Mouse (Mus musculus) heart, embryonic 14.5 days (tissue): ENCODE measurements around the gene Adra2a. TPM values are rescaled to one million over a fixed set of nuclear protein-coding genes. Genes with fewer than 3 reads are reported as not detected.

ENCODE experiments used
- ATAC-seq: fragments of 200-750 bp; cut with Nextera tagmentation; 2 replicates; pipeline ENCODE4 v1.8.0; 2017; ENCODE audit warnings: low read depth, moderate TSS enrichment; ENCODE audit not compliant: insufficient number of reproducible peaks, insufficient read depth, low FRiP score
- H3K27ac ChIP-seq, 2 experiments: fragments of 200-500 bp in 1 of 2; fragments of 300-500 bp in 1 of 2; sonication (generic) in 1 of 2; replicated peaks in 1 of 2; 2 replicates each; pipeline ENCODE4 v1.5.1; 2012 to 2014; ENCODE audit warnings: low read depth in 2 of 2, low read length in 2 of 2, control low read depth in 1 of 2, mild to moderate bottlenecking in 1 of 2, mixed read lengths in 1 of 2; ENCODE audit not compliant: control insufficient read depth in 1 of 2, insufficient read depth in 1 of 2
- H3K27me3 ChIP-seq: fragments of 300-500 bp; sonication (generic); 2 replicates; pipeline ENCODE4 v1.6.1; 2014; ENCODE audit warnings: mild to moderate bottlenecking, low read length, control low read depth; ENCODE audit not compliant: control insufficient read depth, insufficient read depth
- H3K36me3 ChIP-seq: fragments of 300-500 bp; sonication (generic); 2 replicates; pipeline ENCODE4 v1.6.1; 2014; ENCODE audit warnings: mild to moderate bottlenecking, control low read depth, low read length, mixed read lengths; ENCODE audit not compliant: control insufficient read depth, insufficient read depth
- H3K4me1 ChIP-seq, 2 experiments: fragments of 200-500 bp in 1 of 2; fragments of 300-500 bp in 1 of 2; sonication (generic) in 1 of 2; 2 replicates each; pipeline ENCODE4 v1.6.1; 2012 to 2014; ENCODE audit warnings: low read length in 2 of 2, control low read depth in 1 of 2, mixed read lengths in 1 of 2; ENCODE audit not compliant: control insufficient read depth in 2 of 2, insufficient read depth in 2 of 2
- H3K4me2 ChIP-seq: fragments of 300-500 bp; sonication (generic); 2 replicates; pipeline ENCODE4 v1.6.1; 2014; ENCODE audit warnings: mild to moderate bottlenecking, low read length
- H3K4me3 ChIP-seq, 2 experiments: fragments of 200-500 bp in 1 of 2; fragments of 300-500 bp in 1 of 2; sonication (generic) in 1 of 2; 2 replicates each; pipeline ENCODE4 v1.5.1; 2012 to 2014; ENCODE audit warnings: low read length in 2 of 2, mild to moderate bottlenecking in 2 of 2, control low read depth in 1 of 2, low read depth in 1 of 2, moderate library complexity in 1 of 2; ENCODE audit not compliant: control insufficient read depth in 1 of 2, insufficient read depth in 1 of 2
- H3K9ac ChIP-seq: fragments of 300-500 bp; sonication (generic); 2 replicates; pipeline ENCODE4 v1.6.1; 2014; ENCODE audit warnings: mild to moderate bottlenecking, low read length
- H3K9me3 ChIP-seq: fragments of 300-500 bp; sonication (generic); 2 replicates; pipeline ENCODE4 v1.6.1; 2016; ENCODE audit warnings: low read length, control low read depth; ENCODE audit not compliant: control insufficient read depth
- WGBS: fragments of 180-500 bp; shearing (Covaris S2); extraction: QIAGEN DNeasy Blood & Tissue Kit; methylation state at CpG from one replicate; pipeline ENCODE4 v1.1.7; 2014; 5-methylcytosine and 5-hydroxymethylcytosine counted together
- polyA plus RNA-seq: library from polyadenylated mRNA; unstranded; fragments of >200 nt; fragmentation: Nextera tagmentation; extraction: Ambion mirVana; gene quantifications from 2 replicates; pipeline ENCODE4 v1.2.1, GENCODE M21; 2014

Gene Adra2a
- polyA plus RNA-seq, 1 experiment from 2014 or later = not detected

- WGBS = 53% methylated on average over 4 of the region's 4 CpGs
- Histone ChIP-seq H3K4me2 (no peak overlapping the region), H3K4me3 (no peak overlapping the region), H3K9me3 (no peaks in the 10 kb centered on the region), H3K36me3 (no peaks in the 10 kb centered on the region), H3K27me3 (peaks cover 43% of the 10 kb centered on the region), H3K9ac (no peak overlapping the region), H3K4me1 (peaks cover 7 to 13% of the 10 kb centered on the region in 2 experiments), H3K27ac (no peak overlapping the region)
- no peak for ATAC-seq
Measured at GRCm38 (mm10) chr19:54051651-54052050, 7.7 kb downstream of the Adra2a start.

GRCm38 (mm10) chr19:54055845-54056244, 11.9 kb downstream of the Adra2a start:
- no peaks in the 10 kb centered on the region for H3K4me1 ChIP-seq
- ATAC-seq = no peak

GRCm38 (mm10) chr19:54068447-54068846, 24.5 kb downstream of the Adra2a start:
- Histone ChIP-seq H3K36me3 (no peaks in the 10 kb centered on the region), H3K27me3 (no peaks in the 10 kb centered on the region), H3K4me1 (no peaks in the 10 kb centered on the region), H3K9me3 (no peaks in the 10 kb centered on the region), H3K9ac (no peak overlapping the region), H3K4me3 (no peak overlapping the region), H3K27ac (no peak overlapping the region), H3K4me2 (no peak overlapping the region)
- ATAC-seq = no peak
- 81% methylated on average over 7 of the region's 7 CpGs for WGBS

More at GRCm38 (mm10) chr19:54055845-54056244, 11.9 kb downstream of the Adra2a start:
- no peak overlapping the region for H3K4me3 ChIP-seq
- WGBS = 65% methylated on average over 5 of the region's 5 CpGs
- H3K4me2 ChIP-seq = no peak overlapping the region
- no peak overlapping the region for H3K9ac ChIP-seq
- 0 out of 2 replicates have a peak, but pooled peaks cover 3% of the 10 kb centered on the region for H3K9me3 ChIP-seq
- no peaks in the 10 kb centered on the region for H3K36me3 ChIP-seq
- peaks cover 7% of the 10 kb centered on the region; the same call in 1 of the 2 replicates for H3K27me3 ChIP-seq
- no peak overlapping the region for H3K27ac ChIP-seq

- ATAC-seq = no peak
- Histone ChIP-seq H3K4me2 (no peak overlapping the region), H3K4me1 (peaks cover 0 to 7% of the 10 kb centered on the region in 2 experiments; a peak in 1 of 4 replicates), H3K9ac (no peak overlapping the region), H3K9me3 (no peaks in the 10 kb centered on the region), H3K27me3 (no peaks in the 10 kb centered on the region), H3K4me3 (no peak overlapping the region), H3K27ac (no peak overlapping the region), H3K36me3 (no peaks in the 10 kb centered on the region)
- 68% methylated on average over 5 of the region's 5 CpGs for WGBS
Measured at GRCm38 (mm10) chr19:54070521-54070920, 26.6 kb downstream of the Adra2a start.

- WGBS = 81% methylated on average over 5 of the region's 5 CpGs
- Histone ChIP-seq H3K36me3 (no peaks in the 10 kb centered on the region), H3K4me2 (no peak overlapping the region), H3K4me3 (no peak overlapping the region), H3K27ac (no peak overlapping the region), H3K9ac (no peak overlapping the region), H3K27me3 (no peaks in the 10 kb centered on the region), H3K4me1 (peaks cover 0 to 7% of the 10 kb centered on the region in 2 experiments; a peak in 1 of 4 replicates), H3K9me3 (no peaks in the 10 kb centered on the region)
- ATAC-seq = no peak
Measured at GRCm38 (mm10) chr19:54072233-54072800, 28.4 kb downstream of the Adra2a start.

GRCm38 (mm10) chr19:54076362-54077349, 32.7 kb downstream of the Adra2a start:
- Histone ChIP-seq H3K27ac (no peak overlapping the region), H3K4me2 (no peak overlapping the region), H3K4me1 (peaks cover 0 to 7% of the 10 kb centered on the region in 2 experiments; a peak in 1 of 4 replicates), H3K36me3 (no peaks in the 10 kb centered on the region), H3K27me3 (no peaks in the 10 kb centered on the region), H3K9ac (no peak overlapping the region), H3K4me3 (no peak overlapping the region), H3K9me3 (no peaks in the 10 kb centered on the region)
- WGBS = 58% methylated on average over 10 of the region's 10 CpGs
- ATAC-seq = no peak

- Histone ChIP-seq H3K4me2 (no peak overlapping the region), H3K9ac (no peak overlapping the region), H3K27ac (no peak overlapping the region), H3K36me3 (no peaks in the 10 kb centered on the region), H3K27me3 (no peaks in the 10 kb centered on the region), H3K4me1 (no peaks in the 10 kb centered on the region), H3K4me3 (no peak overlapping the region), H3K9me3 (no peaks in the 10 kb centered on the region)
- no peak for ATAC-seq
- 83% methylated on average over 9 of the region's 9 CpGs for WGBS
Measured at GRCm38 (mm10) chr19:54081303-54081702, 37.4 kb downstream of the Adra2a start.
